Mouse (Mus musculus) MEL (cell line): ENCODE data around the gene Ctps.

Experiments used
- CHD2 ChIP-seq: IDR thresholded peaks from 2 replicates; pipeline ENCODE4 v1.6.1; 2011; ENCODE audit warnings: low read length, improper control_type of control experiment
- CTCF ChIP-seq, 3 experiments: IDR thresholded peaks in 2 of 3; conservative IDR thresholded peaks in 1 of 3; 2 replicates each; pipeline ENCODE4 v1.5.1; 2011 to 2012; ENCODE audit warnings: low read length in 3 of 3, low read depth in 2 of 3, mild to moderate bottlenecking in 2 of 3, improper control_type of control experiment in 1 of 3, inconsistent platforms in 1 of 3, mixed read lengths in 1 of 3, moderate library complexity in 1 of 3; ENCODE audit not compliant: control insufficient read depth in 1 of 3, insufficient read depth in 1 of 3, poor library complexity in 1 of 3, severe bottlenecking in 1 of 3
- EP300 ChIP-seq, 2 experiments: IDR thresholded peaks; 2 replicates each; pipeline ENCODE4 v1.6.1; 2011; ENCODE audit warnings: improper control_type of control experiment in 2 of 2, low read length in 2 of 2, low read depth in 1 of 2, mild to moderate bottlenecking in 1 of 2
- ETS1 ChIP-seq: IDR thresholded peaks from 2 replicates; pipeline ENCODE4 v1.6.1; 2012; ENCODE audit warnings: low read depth, mild to moderate bottlenecking, inconsistent platforms, low read length, improper control_type of control experiment, moderate library complexity
- POLR2A ChIP-seq, 2 experiments: IDR thresholded peaks; 2 replicates each; pipeline ENCODE4 v1.6.1; 2011 to 2012; ENCODE audit warnings: low read length in 2 of 2, mild to moderate bottlenecking in 2 of 2, control low read depth in 1 of 2, improper control_type of control experiment in 1 of 2, low read depth in 1 of 2, moderate library complexity in 1 of 2; ENCODE audit not compliant: control insufficient read depth in 1 of 2, insufficient read depth in 1 of 2, poor library complexity in 1 of 2
- TBP ChIP-seq: IDR thresholded peaks from 2 replicates; pipeline ENCODE4 v1.8.0; 2011; ENCODE audit warnings: low read depth, low read length, improper control_type of control experiment
- TCF12 ChIP-seq: IDR thresholded peaks from 2 replicates; pipeline ENCODE4 v1.6.1; 2014; ENCODE audit warnings: low read depth, mild to moderate bottlenecking, inconsistent platforms, low read length, improper control_type of control experiment, moderate library complexity

- TF ChIP-seq CHD2: no peak
- no peak for TF ChIP-seq EP300 (IDR thresholded peaks at IDR 0.05; ENCODE audit: low read depth in 1 of 2, low read length in 2 of 2)
- no peak for TF ChIP-seq CTCF (IDR thresholded peaks at IDR 0.05 in 2 of 3, conservative IDR thresholded peaks at IDR 0.05 in 1 of 3; ENCODE audit: control insufficient read depth in 1 of 3, insufficient read depth in 1 of 3, low read depth in 2 of 3, low read length in 3 of 3, poor library complexity in 1 of 3, severe bottlenecking in 1 of 3)
- no peak for TF ChIP-seq POLR2A (IDR thresholded peaks at IDR 0.05; ENCODE audit: control insufficient read depth in 1 of 2, insufficient read depth in 1 of 2, low read depth in 1 of 2, low read length in 2 of 2, poor library complexity in 1 of 2)
- TF ChIP-seq TCF12: no peak
- no peak for TF ChIP-seq TBP
- TF ChIP-seq ETS1: no peak
Measured at GRCm38 (mm10) chr4:120565726-120566125, 4.3 kb downstream of the Ctps start.
